Mouse (Mus musculus): ENCODE measurements at regions not wholly inside any gene's neighbourhood (a gene's known extent, or its start where the extent isn't known, plus 50 kb on each side); places are given as distances from the start of the nearest gene placed in this dataset.

DNA sequence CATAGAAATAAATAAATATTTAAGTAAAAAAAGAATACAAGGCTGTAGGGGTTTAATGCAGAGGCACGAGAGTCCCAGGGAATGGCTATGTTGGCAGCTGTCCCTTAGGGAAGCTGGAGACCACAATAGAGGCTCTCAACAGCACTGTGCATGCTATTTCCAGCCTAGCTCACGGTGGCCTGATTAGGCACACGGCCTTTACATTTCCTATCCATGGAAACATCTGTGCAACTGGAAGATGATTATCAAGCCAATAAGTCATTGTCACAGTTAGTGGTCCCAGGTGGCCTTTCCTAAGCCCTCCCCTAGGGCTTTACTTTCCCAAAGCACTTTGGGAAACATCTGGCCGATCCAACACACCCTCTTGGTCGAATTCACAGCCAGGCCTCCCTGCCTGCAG lies 235.9 kb upstream of the Tgfbr2 start:
- TF ChIP-seq TCF12 (IDR thresholded peaks at IDR 0.05; ENCODE audit: low read depth, low read length) (no peak), RAD21 (IDR thresholded peaks at IDR 0.05; ENCODE audit: low read depth, low read length) (no peak), IRF4 (IDR thresholded peaks at IDR 0.05; ENCODE audit: low read depth, low read length) (no peak), CTCF (conservative IDR thresholded peaks at IDR 0.05 in 1 of 2, IDR thresholded peaks at IDR 0.05 in 1 of 2; ENCODE audit: low read depth in 2 of 2, low read length in 2 of 2) (no peak), PAX5 (IDR thresholded peaks at IDR 0.05; ENCODE audit: low read length) (no peak), E2F4 (IDR thresholded peaks at IDR 0.05; ENCODE audit: insufficient replicate concordance, low read depth, low read length) (no peak), USF1 (IDR thresholded peaks at IDR 0.05; ENCODE audit: low read depth, low read length) (no peak), POLR2A (IDR thresholded peaks at IDR 0.05; ENCODE audit: low read depth, low read length) (no peak), EP300 (IDR thresholded peaks at IDR 0.05; ENCODE audit: low read length) (no peak), MAFK (IDR thresholded peaks at IDR 0.05; ENCODE audit: insufficient replicate concordance, low read length) (no peak)
